Mouse (Mus musculus) liver, embryonic 12.5 days (tissue): ENCODE data around the gene Stat4. TPM values are rescaled to one million over a fixed set of nuclear protein-coding genes. Genes with fewer than 3 reads are reported as not detected.

Experiments
- ATAC-seq: fragments of 200-750 bp; cut with Nextera tagmentation; 2 replicates; pipeline ENCODE4 v1.8.0; 2017; ENCODE audit warnings: moderate number of reproducible peaks, mild to moderate bottlenecking, moderate library complexity
- H3K27ac ChIP-seq: fragments of 300-500 bp; sonication (generic); 2 replicates; pipeline ENCODE4 v1.5.1; 2016; ENCODE audit warnings: mild to moderate bottlenecking
- H3K27me3 ChIP-seq: fragments of 300-500 bp; sonication (generic); replicated peaks from 2 replicates; pipeline ENCODE4 v1.6.1; 2016; ENCODE audit warnings: mild to moderate bottlenecking, moderate library complexity
- H3K36me3 ChIP-seq: fragments of 300-500 bp; sonication (generic); 2 replicates; pipeline ENCODE4 v1.6.1; 2016; ENCODE audit warnings: mild to moderate bottlenecking, moderate library complexity
- H3K4me1 ChIP-seq: fragments of 300-500 bp; sonication (generic); 2 replicates; pipeline ENCODE4 v1.6.1; 2016
- H3K4me2 ChIP-seq: fragments of 300-500 bp; sonication (generic); 2 replicates; pipeline ENCODE4 v1.6.1; 2016; ENCODE audit warnings: mild to moderate bottlenecking, moderate library complexity
- H3K4me3 ChIP-seq: fragments of 300-500 bp; sonication (generic); 2 replicates; pipeline ENCODE4 v1.5.1; 2016; ENCODE audit warnings: mild to moderate bottlenecking, moderate library complexity
- H3K9ac ChIP-seq: fragments of 300-500 bp; sonication (generic); 2 replicates; pipeline ENCODE4 v1.6.1; 2016; ENCODE audit warnings: mild to moderate bottlenecking, moderate library complexity
- H3K9me3 ChIP-seq: fragments of 300-500 bp; sonication (generic); replicated peaks from 2 replicates; pipeline ENCODE4 v1.6.1; 2016; ENCODE audit warnings: mild to moderate bottlenecking, moderate library complexity
- WGBS: fragments of 180-500 bp; shearing (Covaris S2); methylation state at CpG from one replicate; pipeline ENCODE4 v1.1.7; 2016; ENCODE audit not compliant: insufficient replicate concordance; 5-methylcytosine and 5-hydroxymethylcytosine counted together
- polyA plus RNA-seq: library from polyadenylated mRNA; unstranded; fragments of >200 nt; fragmentation: Nextera tagmentation; extraction: Ambion mirVana; gene quantifications from 2 replicates; pipeline ENCODE4 v1.2.1, GENCODE M21; 2016

Gene Stat4
- polyA plus RNA-seq, 1 experiment from 2014 or later: 2.5 TPM

DNA sequence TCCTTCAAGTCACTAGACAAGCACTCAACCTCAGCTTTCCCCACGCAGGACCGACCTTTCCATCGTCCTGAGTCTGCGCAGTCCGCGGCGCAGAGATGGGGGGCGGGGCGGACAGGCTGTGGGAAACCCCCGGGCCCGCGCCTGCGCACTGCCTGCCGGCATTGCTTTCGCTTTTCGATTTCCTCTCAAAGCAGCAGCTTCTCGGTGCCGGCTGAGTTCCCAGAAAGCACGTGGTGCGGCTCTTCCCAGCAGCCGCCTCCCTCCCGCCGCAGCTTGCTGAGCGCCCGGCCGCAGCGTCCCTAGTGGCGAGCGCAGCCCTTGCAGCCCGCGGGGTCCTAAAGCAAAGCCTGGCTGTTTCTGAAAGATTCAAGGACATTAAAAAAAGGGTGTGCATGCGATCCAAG, 126.7 kb downstream of the Stat4 start:
- ATAC-seq: peak; percentile 96
- 0% methylated on average over 32 of the region's 32 CpGs for WGBS
- Histone ChIP-seq H3K27ac (peak overlapping the region; percentile 68), H3K4me2 (peak overlapping the region; percentile 87), H3K9me3 (no peaks in the 10 kb centered on the region), H3K27me3 (no peaks in the 10 kb centered on the region), H3K9ac (peak overlapping the region; percentile 68), H3K36me3 (no peaks in the 10 kb centered on the region), H3K4me1 (peaks cover 15% of the 10 kb centered on the region), H3K4me3 (peak overlapping the region; percentile 66)

DNA sequence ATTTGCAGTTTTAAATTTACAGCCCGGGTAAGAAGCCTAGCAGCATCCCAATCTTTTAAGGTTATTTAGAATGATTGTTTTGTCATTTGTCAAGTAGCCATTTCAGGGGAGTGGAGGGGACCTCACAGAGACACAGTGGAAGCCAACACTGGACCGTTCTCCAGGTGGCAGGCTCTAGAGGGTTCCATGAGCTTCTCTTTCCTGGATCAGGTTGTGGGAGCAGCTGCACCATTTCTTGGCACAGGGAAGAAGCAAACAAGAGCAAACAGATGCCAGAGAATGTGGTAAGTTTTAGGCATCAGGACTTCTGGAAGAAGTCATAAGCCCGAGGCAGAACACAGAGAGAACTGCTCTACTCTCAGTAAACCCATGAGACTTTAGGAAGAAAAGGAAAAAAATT, 129.5 kb downstream of the Stat4 start:
- Histone ChIP-seq H3K27me3 (no peaks in the 10 kb centered on the region), H3K9ac (no peak overlapping the region), H3K9me3 (no peaks in the 10 kb centered on the region), H3K4me1 (peaks cover 28% of the 10 kb centered on the region), H3K27ac (no peak overlapping the region), H3K4me3 (no peak overlapping the region), H3K4me2 (no peak overlapping the region), H3K36me3 (no peaks in the 10 kb centered on the region)
- no peak for ATAC-seq
- WGBS: 68% methylated on average over 3 of the region's 3 CpGs

GRCm38 (mm10) chr1:52117777-52118176, 130.8 kb downstream of the Stat4 start:
- ATAC-seq: no peak

GRCm38 (mm10) chr1:52118860-52119591, 132.1 kb downstream of the Stat4 start, which contains the start of gene Stat1:
Gene Stat1, plus strand, starts transcription at chr1:52119440.
- Histone ChIP-seq H3K4me2 (peak within 1 kb of the TSS; percentile 90), H3K9ac (peak within 1 kb of the TSS; percentile 83), H3K27me3 (no peaks in the 10 kb centered on the region), H3K4me3 (peak within 1 kb of the TSS; percentile 85), H3K4me1 (peaks cover 18% of the 10 kb centered on the region), H3K9me3 (no peaks in the 10 kb centered on the region), H3K36me3 (peaks cover 12% of the 10 kb centered on the region), H3K27ac (peak within 1 kb of the TSS; percentile 78)
- WGBS: 6% methylated on average over 37 of the region's 37 CpGs
- ATAC-seq: peak; percentile 93

More at GRCm38 (mm10) chr1:52117777-52118176, 130.8 kb downstream of the Stat4 start:
- Histone ChIP-seq H3K27ac (no peak overlapping the region), H3K4me2 (no peak overlapping the region), H3K27me3 (no peaks in the 10 kb centered on the region), H3K4me3 (no peak overlapping the region), H3K4me1 (peaks cover 26% of the 10 kb centered on the region), H3K36me3 (peaks cover 4% of the 10 kb centered on the region), H3K9ac (no peak overlapping the region), H3K9me3 (no peaks in the 10 kb centered on the region)
- 71% methylated on average over 1 of the region's 1 CpGs for WGBS

- H3K36me3 ChIP-seq: peaks cover 15% of the 10 kb centered on the region
- H3K9ac ChIP-seq: peak overlapping the region; percentile 83
- no peaks in the 10 kb centered on the region for H3K27me3 ChIP-seq
- H3K4me2 ChIP-seq: peak overlapping the region; percentile 90
- WGBS: under 1% methylated on average over 20 of the region's 20 CpGs
- H3K4me1 ChIP-seq: peaks cover 18% of the 10 kb centered on the region
- peak overlapping the region; percentile 78 for H3K27ac ChIP-seq
- peak; percentile 34 for ATAC-seq
- H3K4me3 ChIP-seq: peak overlapping the region; percentile 85
- no peaks in the 10 kb centered on the region for H3K9me3 ChIP-seq
Observed at GRCm38 (mm10) chr1:52119691-52120090, 132.7 kb downstream of the Stat4 start.

DNA sequence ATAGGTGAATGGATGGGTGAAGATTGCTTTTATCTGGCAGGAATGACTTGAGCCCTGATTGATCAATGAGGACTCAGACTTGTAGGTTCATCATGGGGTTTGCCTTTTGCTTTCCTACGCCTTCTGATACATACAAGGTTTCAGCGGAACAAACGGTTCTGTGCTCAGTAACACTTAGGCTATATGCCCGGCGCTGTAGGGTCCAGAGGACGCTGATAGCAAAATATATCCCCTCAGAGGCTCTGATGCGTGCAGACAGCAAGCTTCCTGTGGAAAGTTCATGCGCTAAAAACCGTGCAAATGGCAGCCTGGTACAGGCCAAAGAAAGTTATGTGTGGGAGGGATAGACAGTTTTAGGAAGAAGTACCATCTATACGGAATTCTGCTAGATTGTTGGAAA, 133.2 kb downstream of the Stat4 start:
- Histone ChIP-seq H3K27me3 (no peaks in the 10 kb centered on the region), H3K4me2 (peak overlapping the region; percentile 90), H3K9ac (peak overlapping the region; percentile 83), H3K4me1 (peaks cover 18% of the 10 kb centered on the region), H3K9me3 (no peaks in the 10 kb centered on the region), H3K36me3 (peaks cover 20% of the 10 kb centered on the region), H3K4me3 (peak overlapping the region; percentile 85), H3K27ac (no peak overlapping the region)
- ATAC-seq: no peak
- WGBS: 26% methylated on average over 10 of the region's 10 CpGs

- 81% methylated on average over 3 of the region's 3 CpGs for WGBS
- no peak for ATAC-seq
- H3K27me3 ChIP-seq: no peaks in the 10 kb centered on the region
- no peaks in the 10 kb centered on the region for H3K9me3 ChIP-seq
- H3K4me2 ChIP-seq: no peak overlapping the region
- H3K4me1 ChIP-seq: peaks cover 18% of the 10 kb centered on the region
- H3K4me3 ChIP-seq: no peak overlapping the region
- no peak overlapping the region for H3K9ac ChIP-seq
- H3K36me3 ChIP-seq: peaks cover 28% of the 10 kb centered on the region
- no peak overlapping the region for H3K27ac ChIP-seq
Observed at GRCm38 (mm10) chr1:52121052-52121451, 134.1 kb downstream of the Stat4 start.

DNA sequence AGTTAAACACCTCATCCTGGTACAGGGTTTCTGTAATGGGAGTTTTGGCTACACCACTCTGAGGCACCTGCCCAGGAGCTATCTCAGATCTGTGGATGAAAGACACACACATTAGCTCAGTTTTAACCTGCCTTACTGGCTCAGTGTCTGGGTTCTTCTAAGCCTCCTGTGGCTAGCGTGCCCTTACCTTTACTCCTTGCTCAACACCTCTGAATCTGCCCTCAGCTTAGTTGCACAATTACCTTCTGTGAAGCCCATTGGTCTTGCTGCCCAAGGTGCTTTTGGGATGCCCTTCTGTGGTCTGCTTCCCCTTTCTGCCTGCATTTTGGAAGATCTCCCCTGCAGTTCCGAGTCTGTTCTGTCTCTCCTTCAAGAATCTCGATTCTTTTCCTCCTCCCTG, 137.9 kb downstream of the Stat4 start:
- Histone ChIP-seq H3K4me2 (no peak overlapping the region), H3K27ac (no peak overlapping the region), H3K9ac (no peak overlapping the region), H3K27me3 (no peaks in the 10 kb centered on the region), H3K4me3 (no peak overlapping the region), H3K4me1 (peaks cover 10% of the 10 kb centered on the region), H3K36me3 (peaks cover 53% of the 10 kb centered on the region), H3K9me3 (no peaks in the 10 kb centered on the region)
- WGBS: 56% methylated on average over 3 of the region's 3 CpGs
- no peak for ATAC-seq

GRCm38 (mm10) chr1:52127350-52127749, 140.4 kb downstream of the Stat4 start:
- Histone ChIP-seq H3K4me1 (no peaks in the 10 kb centered on the region), H3K36me3 (peaks cover 53% of the 10 kb centered on the region), H3K9me3 (no peaks in the 10 kb centered on the region), H3K9ac (no peak overlapping the region), H3K4me2 (no peak overlapping the region), H3K27ac (no peak overlapping the region), H3K27me3 (no peaks in the 10 kb centered on the region), H3K4me3 (no peak overlapping the region)
- no peak for ATAC-seq
- WGBS: 88% methylated on average over 6 of the region's 6 CpGs

DNA sequence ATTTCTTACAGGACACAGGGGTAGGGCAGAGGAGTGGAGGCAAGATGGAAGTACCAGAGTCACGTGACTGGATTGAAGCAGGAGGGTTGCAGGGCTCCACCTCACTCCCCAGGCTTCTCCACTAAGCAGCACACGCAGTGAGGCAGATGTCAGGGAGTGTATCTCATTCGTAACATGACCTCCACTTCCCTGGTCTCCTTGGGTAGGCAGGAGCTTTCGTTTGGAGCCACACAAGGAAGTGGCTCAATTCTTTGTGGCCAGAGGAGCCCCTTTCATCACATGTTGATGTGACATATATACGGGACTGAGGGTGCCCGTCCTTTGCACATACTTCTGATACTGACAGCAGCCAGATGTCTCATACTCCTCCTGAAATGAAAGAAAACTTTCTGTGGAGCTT, 142.8 kb downstream of the Stat4 start:
- H3K4me3 ChIP-seq: no peak overlapping the region
- H3K27ac ChIP-seq: no peak overlapping the region
- no peak for ATAC-seq
- H3K36me3 ChIP-seq: peaks cover 60% of the 10 kb centered on the region
- H3K4me1 ChIP-seq: no peaks in the 10 kb centered on the region
- no peak overlapping the region for H3K4me2 ChIP-seq
- no peaks in the 10 kb centered on the region for H3K27me3 ChIP-seq
- WGBS: 57% methylated on average over 6 of the region's 6 CpGs
- H3K9me3 ChIP-seq: no peaks in the 10 kb centered on the region
- H3K9ac ChIP-seq: no peak overlapping the region

DNA sequence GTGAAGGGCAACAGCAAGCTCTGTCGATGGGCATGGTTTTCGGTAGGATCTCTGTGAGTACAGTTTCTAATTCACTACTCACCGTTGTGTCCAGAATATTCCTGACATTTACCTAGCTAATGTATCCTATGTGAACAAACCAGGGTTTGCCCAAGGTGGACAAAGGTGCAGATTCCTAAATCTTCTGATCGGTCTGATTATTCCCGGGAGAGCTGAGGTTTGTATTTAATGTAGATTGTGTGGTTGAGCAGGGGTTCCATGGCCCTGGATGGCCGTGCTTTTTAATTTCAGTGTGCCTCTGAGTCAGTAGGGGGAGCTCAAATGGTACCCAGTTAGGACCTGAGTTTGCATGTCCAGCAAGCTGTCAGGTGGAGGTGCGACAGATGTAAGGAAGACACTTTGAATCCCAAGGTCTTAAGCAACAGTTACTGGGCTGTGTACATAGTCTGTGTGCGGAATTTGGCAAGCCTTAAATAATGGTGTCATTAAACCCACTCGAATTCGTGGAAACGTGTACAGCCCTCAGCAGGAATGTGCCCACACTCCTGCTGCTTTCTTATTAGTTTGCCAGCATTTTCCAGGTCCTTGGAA, 144.9 kb downstream of the Stat4 start:
- H3K4me2 ChIP-seq: no peak overlapping the region
- H3K4me1 ChIP-seq: no peaks in the 10 kb centered on the region
- no peak overlapping the region for H3K4me3 ChIP-seq
- H3K36me3 ChIP-seq: peaks cover 54% of the 10 kb centered on the region
- H3K27ac ChIP-seq: no peak overlapping the region
- no peak overlapping the region for H3K9ac ChIP-seq
- no peaks in the 10 kb centered on the region for H3K9me3 ChIP-seq
- WGBS: 83% methylated on average over 11 of the region's 11 CpGs
- no peaks in the 10 kb centered on the region for H3K27me3 ChIP-seq
- no peak for ATAC-seq

GRCm38 (mm10) chr1:52133254-52133653, 146.3 kb downstream of the Stat4 start:
- H3K9me3 ChIP-seq: no peaks in the 10 kb centered on the region
- H3K36me3 ChIP-seq: peaks cover 60% of the 10 kb centered on the region
- 84% methylated on average over 8 of the region's 8 CpGs for WGBS

More at GRCm38 (mm10) chr1:52133254-52133653, 146.3 kb downstream of the Stat4 start:
- H3K4me1 ChIP-seq: no peaks in the 10 kb centered on the region
- ATAC-seq: no peak
- no peak overlapping the region for H3K9ac ChIP-seq
- H3K27ac ChIP-seq: no peak overlapping the region
- H3K27me3 ChIP-seq: no peaks in the 10 kb centered on the region
- no peak overlapping the region for H3K4me2 ChIP-seq
- no peak overlapping the region for H3K4me3 ChIP-seq
